Mouse (Mus musculus): ENCODE results near the gene Sesn3. TPM values are rescaled to one million over a fixed set of nuclear protein-coding genes. Genes with fewer than 3 reads are reported as not detected.
"Not testable (repeated sequence)": the region's sequence is repeated elsewhere in the genome, so short reads cannot be mapped to it uniquely, and the experiment has no call there.

Sesn3 gene
- total and polyA plus RNA-seq, 3 experiments = 3.9 to 14.3 (median 4.6) TPM

DNA sequence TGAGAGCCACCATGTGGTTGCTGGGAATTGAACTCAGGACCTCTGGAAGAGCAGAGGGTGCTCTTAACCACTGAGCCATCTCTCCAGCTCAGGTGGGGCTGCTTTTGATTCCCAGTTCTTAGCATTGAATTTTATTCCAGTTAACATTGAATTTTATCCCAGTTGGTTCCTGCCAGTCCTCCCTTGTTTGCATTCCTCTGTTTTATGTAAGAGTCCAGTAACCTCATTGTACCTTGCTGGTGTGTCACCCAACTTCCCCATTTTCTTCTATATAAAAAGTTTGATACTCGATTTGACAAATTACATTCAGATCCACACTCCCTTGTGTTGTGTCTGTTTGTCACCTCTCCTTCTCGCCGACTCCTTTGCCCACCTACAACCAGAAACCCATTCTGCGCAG is 71.0 kb downstream of the Sesn3 start:
- H3K9ac ChIP-seq (ENCODE audit: insufficient read depth, low read depth); H3K4me2 ChIP-seq (ENCODE audit: insufficient read depth, low read depth, poor library complexity, severe bottlenecking); H3K9me3 ChIP-seq (replicated peaks; ENCODE audit: low read length); H3K36me3 ChIP-seq (replicated peaks in 1 of 2; ENCODE audit: control insufficient read depth in 1 of 2, insufficient read depth in 1 of 2, low read length in 1 of 2); H3K27ac ChIP-seq (ENCODE audit: insufficient read depth, low read depth); DNase-seq (ENCODE audit: extremely low read depth); dilution Hi-C loops (cut with MboI; ENCODE audit: extremely low pct_ligation_motif_present, extremely low pct_unique_long_range_greater_than_20kb, low sequenced_read_pairs); H3K79me2 ChIP-seq (replicated peaks; ENCODE audit: control insufficient read depth, extremely low read depth, insufficient read depth, poor library complexity, severe bottlenecking); H3K27me3 ChIP-seq (replicated peaks); H3K4me1 ChIP-seq (ENCODE audit: control insufficient read depth in 1 of 2, insufficient read depth in 2 of 2); H3K4me3 ChIP-seq (replicated peaks in 1 of 3; ENCODE audit: low read depth in 2 of 3, low read length in 2 of 3, poor library complexity in 1 of 3): not testable (repeated sequence)
- in situ Hi-C loops (cut with MboI; ENCODE audit: low pct_ligation_motif_present, low pct_unique_long_range_greater_than_20kb, low sequenced_read_pairs) = loop anchor here (5.0 to 10.0 kb wide), 2 partner anchors 109 to 459 kb away; no protein-coding TSS in a partner anchor

DNA sequence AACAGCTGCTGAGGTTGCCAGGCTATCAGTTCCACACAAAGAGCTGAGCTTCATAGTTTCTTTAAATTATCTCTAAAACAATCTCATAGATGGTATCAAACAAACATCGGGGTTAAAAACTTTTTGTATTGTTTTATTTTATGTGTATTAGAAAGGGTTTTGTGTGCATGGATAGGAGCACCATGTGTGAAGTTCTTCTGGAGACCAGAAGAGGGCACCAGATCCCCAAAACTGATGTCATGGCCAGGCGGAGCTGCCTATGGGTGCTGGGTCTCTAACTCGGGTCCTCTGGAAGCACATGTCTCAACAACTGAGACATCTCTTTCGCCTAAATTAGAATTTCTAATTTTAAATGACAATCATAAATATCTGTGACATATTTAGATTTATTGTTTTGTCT is 73.5 kb downstream of the Sesn3 start:
- in situ Hi-C loops (cut with MboI; ENCODE audit: low pct_ligation_motif_present, low pct_unique_long_range_greater_than_20kb, low sequenced_read_pairs) = loop anchor here (5.0 to 10.0 kb wide), 2 partner anchors 106 to 461 kb away; no protein-coding TSS in a partner anchor
- no peak overlapping the region for H3K9ac ChIP-seq (ENCODE audit: insufficient read depth, low read depth)
- DNase-seq (ENCODE audit: extremely low read depth) = peak; percentile 55
- H3K27me3 ChIP-seq (replicated peaks) = no peaks in the 10 kb centered on the region
- H3K9me3 ChIP-seq (replicated peaks; ENCODE audit: low read length) = no peaks in the 10 kb centered on the region
- H3K4me2 ChIP-seq (ENCODE audit: insufficient read depth, low read depth, poor library complexity, severe bottlenecking) = no peak overlapping the region
- dilution Hi-C loops (cut with MboI; ENCODE audit: extremely low pct_ligation_motif_present, extremely low pct_unique_long_range_greater_than_20kb, low sequenced_read_pairs) = no loop called here
- TF ChIP-seq TBP (conservative IDR thresholded peaks at IDR 0.05; ENCODE audit: low read depth, low read length) (no peak), CTCF (conservative IDR thresholded peaks at IDR 0.05 in 1 of 2, IDR thresholded peaks at IDR 0.05 in 1 of 2; ENCODE audit: low read depth in 2 of 2, low read length in 2 of 2) (peak; percentile 42 to 82), GABPA (IDR thresholded peaks at IDR 0.05; ENCODE audit: insufficient replicate concordance, low read depth, low read length) (no peak), MYC (IDR thresholded peaks at IDR 0.05; ENCODE audit: low read depth, low read length) (0 out of 2 replicates have a peak, but pooled peaks have one; percentile 20), BHLHE40 (IDR thresholded peaks at IDR 0.05; ENCODE audit: low read depth, low read length) (no peak), MAX (IDR thresholded peaks at IDR 0.05; ENCODE audit: low read length) (no peak), MXI1 (IDR thresholded peaks at IDR 0.05; ENCODE audit: low read depth, low read length) (no peak), ZC3H11A (IDR thresholded peaks at IDR 0.05; ENCODE audit: low read depth, low read length) (0 out of 2 replicates have a peak, but pooled peaks have one; percentile 22), RAD21 (IDR thresholded peaks at IDR 0.05; ENCODE audit: low read depth, low read length) (peak; percentile 84), ZKSCAN1 (IDR thresholded peaks at IDR 0.05; ENCODE audit: borderline replicate concordance, low read depth, low read length) (no peak), SMC3 (IDR thresholded peaks at IDR 0.05; ENCODE audit: low read depth, low read length) (peak; percentile 79)
- no peaks in the 10 kb centered on the region for H3K4me1 ChIP-seq (ENCODE audit: control insufficient read depth in 1 of 2, insufficient read depth in 2 of 2)
- no peak overlapping the region for H3K27ac ChIP-seq (ENCODE audit: insufficient read depth, low read depth)
- no peaks in the 10 kb centered on the region for H3K36me3 ChIP-seq (replicated peaks in 1 of 2; ENCODE audit: control insufficient read depth in 1 of 2, insufficient read depth in 1 of 2, low read length in 1 of 2)
- H3K4me3 ChIP-seq (replicated peaks in 1 of 3; ENCODE audit: low read depth in 2 of 3, low read length in 2 of 3, poor library complexity in 1 of 3) = no peak overlapping the region
- H3K79me2 ChIP-seq (replicated peaks; ENCODE audit: control insufficient read depth, extremely low read depth, insufficient read depth, poor library complexity, severe bottlenecking) = no peaks in the 10 kb centered on the region

DNA sequence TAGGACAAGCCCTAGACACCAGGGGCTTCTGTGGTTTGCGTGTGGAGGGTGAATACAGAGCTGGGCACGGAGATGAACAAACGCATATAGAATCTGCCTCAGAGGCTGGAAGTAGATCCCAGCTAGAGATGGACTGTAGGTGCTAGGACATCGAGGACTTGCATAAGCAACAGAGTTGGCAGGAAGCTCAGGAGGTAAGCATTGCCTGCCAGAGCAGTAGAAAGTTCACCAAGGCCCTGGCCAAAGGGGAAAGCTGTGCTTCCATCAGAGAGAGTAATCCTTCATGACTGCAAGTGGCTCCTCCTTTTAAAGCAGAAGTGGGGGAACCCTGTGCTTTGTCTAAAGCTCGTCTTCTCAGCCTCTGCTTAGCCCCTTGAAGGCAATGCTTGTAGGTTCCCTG is 74.5 kb downstream of the Sesn3 start:
- in situ Hi-C loops (cut with MboI; ENCODE audit: low pct_ligation_motif_present, low pct_unique_long_range_greater_than_20kb, low sequenced_read_pairs) (loop anchor here (5.0 to 10.0 kb wide), 2 partner anchors 105 to 462 kb away; no protein-coding TSS in a partner anchor), dilution Hi-C loops (cut with MboI; ENCODE audit: extremely low pct_ligation_motif_present, extremely low pct_unique_long_range_greater_than_20kb, low sequenced_read_pairs) (no loop called here)
- no peaks in the 10 kb centered on the region for H3K36me3 ChIP-seq (replicated peaks in 1 of 2; ENCODE audit: control insufficient read depth in 1 of 2, insufficient read depth in 1 of 2, low read length in 1 of 2)
- H3K4me1 ChIP-seq (ENCODE audit: control insufficient read depth in 1 of 2, insufficient read depth in 2 of 2) = no peaks in the 10 kb centered on the region
- H3K4me2 ChIP-seq (ENCODE audit: insufficient read depth, low read depth, poor library complexity, severe bottlenecking) = no peak overlapping the region
- no peaks in the 10 kb centered on the region for H3K9me3 ChIP-seq (replicated peaks; ENCODE audit: low read length)
- no peak for TF ChIP-seq SMC3 (IDR thresholded peaks at IDR 0.05; ENCODE audit: low read depth, low read length)
- no peak for TF ChIP-seq TBP (conservative IDR thresholded peaks at IDR 0.05; ENCODE audit: low read depth, low read length)
- TF ChIP-seq MXI1 (IDR thresholded peaks at IDR 0.05; ENCODE audit: low read depth, low read length) = no peak
- no peak for TF ChIP-seq UBTF (IDR thresholded peaks at IDR 0.05; ENCODE audit: low read depth, low read length)
- TF ChIP-seq NRF1 (IDR thresholded peaks at IDR 0.05; ENCODE audit: low read depth, low read length) = no peak
- no peak for TF ChIP-seq USF1 (IDR thresholded peaks at IDR 0.05; ENCODE audit: low read depth, low read length)
- TF ChIP-seq HCFC1 (IDR thresholded peaks at IDR 0.05; ENCODE audit: low read depth, low read length) = no peak
- TF ChIP-seq E2F4 (IDR thresholded peaks at IDR 0.05; ENCODE audit: insufficient replicate concordance, low read depth, low read length) = no peak
- no peak for TF ChIP-seq JUN (IDR thresholded peaks at IDR 0.05; ENCODE audit: insufficient read depth, low read depth, low read length)
- TF ChIP-seq SIN3A (IDR thresholded peaks at IDR 0.05; ENCODE audit: low read length) = no peak
- no peak for TF ChIP-seq POLR2AphosphoS2 (IDR thresholded peaks at IDR 0.05; ENCODE audit: low read depth, low read length)
- no peak for TF ChIP-seq PAX5 (IDR thresholded peaks at IDR 0.05; ENCODE audit: low read length)
- no peak for TF ChIP-seq ELF1 (IDR thresholded peaks at IDR 0.05; ENCODE audit: low read depth, low read length)
- no peak for TF ChIP-seq MAZ (IDR thresholded peaks at IDR 0.05; ENCODE audit: low read depth, low read length)
- TF ChIP-seq TCF12 (IDR thresholded peaks at IDR 0.05; ENCODE audit: low read depth, low read length) = no peak
- no peak for TF ChIP-seq MAFK (IDR thresholded peaks at IDR 0.05; ENCODE audit: insufficient replicate concordance, low read length)
- H3K27ac ChIP-seq (ENCODE audit: insufficient read depth, low read depth) = no peak overlapping the region
- H3K27me3 ChIP-seq (replicated peaks) = no peaks in the 10 kb centered on the region
- H3K4me3 ChIP-seq (replicated peaks in 1 of 3; ENCODE audit: low read depth in 2 of 3, low read length in 2 of 3, poor library complexity in 1 of 3) = no peak overlapping the region
- H3K79me2 ChIP-seq (replicated peaks; ENCODE audit: control insufficient read depth, extremely low read depth, insufficient read depth, poor library complexity, severe bottlenecking) = no peaks in the 10 kb centered on the region
- no peak overlapping the region for H3K9ac ChIP-seq (ENCODE audit: insufficient read depth, low read depth)
- no peak for DNase-seq (ENCODE audit: extremely low read depth)

Data from CH12.LX (cell line).